Mouse (Mus musculus): ENCODE results near the gene Ccdc9b.

The Ccdc9b gene

DNA sequence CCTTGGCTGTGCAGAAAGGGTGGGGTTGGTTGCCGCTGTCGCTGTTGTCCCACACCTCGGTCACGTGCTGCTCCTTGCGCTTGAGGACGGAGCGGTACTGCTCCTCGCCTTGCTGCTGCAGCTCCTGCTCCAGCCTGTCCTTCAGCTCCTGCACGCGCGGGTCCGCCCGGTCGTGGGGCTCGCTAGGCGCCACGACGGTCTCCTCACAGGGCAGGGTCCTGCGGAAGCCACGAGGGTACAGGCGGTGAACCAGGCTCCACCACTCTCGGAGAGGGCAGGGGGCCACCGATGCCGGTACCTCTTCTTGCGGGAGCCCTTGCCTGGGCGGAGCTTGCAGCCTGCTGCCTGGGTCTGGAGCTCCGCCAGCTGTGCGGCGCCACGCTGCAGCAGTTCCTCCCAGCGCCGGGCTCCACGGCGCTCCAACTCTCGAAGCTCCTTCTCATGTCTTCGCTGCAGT lies 51.4 kb downstream of the Ccdc9b start:
- no peak for DNase-seq (ENCODE audit: low read depth, low spot score)

GRCm38 (mm10) chr2:118709655-118710221 lies 52.7 kb downstream of the Ccdc9b start:
- DNase-seq (ENCODE audit: low read depth, low spot score): no peak

GRCm38 (mm10) chr2:118708472-118708871 lies 54.0 kb downstream of the Ccdc9b start:
- DNase-seq (ENCODE audit: low read depth, low spot score): no peak

DNA sequence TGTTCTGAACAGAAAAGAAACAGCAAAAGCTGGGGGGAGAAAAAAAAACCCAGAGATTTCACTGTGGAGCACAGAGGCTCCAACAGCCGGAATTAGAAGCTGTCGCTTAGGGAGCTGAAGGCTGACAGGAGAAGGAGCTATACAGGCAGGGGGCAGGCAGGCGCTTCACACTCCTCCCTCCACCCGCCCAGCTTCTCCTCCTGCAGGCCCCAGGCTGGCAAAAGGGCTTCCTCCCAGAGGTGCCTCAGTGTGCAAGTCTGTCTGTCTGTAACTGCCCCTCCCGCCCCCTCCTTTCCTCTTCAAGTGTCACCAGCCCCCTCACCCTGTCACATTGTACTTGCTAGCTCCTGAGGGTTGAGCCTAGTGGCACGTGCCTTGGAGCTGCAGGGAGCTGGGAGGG lies 56.0 kb downstream of the Ccdc9b start:
- DNase-seq (ENCODE audit: low read depth, low spot score): no peak
